Mouse (Mus musculus) B cell, adult 67 days (primary cell): ENCODE measurements around the gene Klhdc10. TPM values are rescaled to one million over a fixed set of nuclear protein-coding genes. Genes with fewer than 3 reads are reported as not detected.

Experiments
- total RNA-seq, 2 experiments: library from RNA; stranded (reverse); gene quantifications; 4 replicates each; pipeline ENCODE4 v1.2.4; 2023

Klhdc10 gene
- 10 to 100 TPM; 20.5 to 26.3 TPM for total RNA-seq

GRCm38 (mm10) chr6:30401308-30402015, at the start of gene Klhdc10:
Gene Klhdc10 (plus strand): TSS chr6:30401868.

GRCm38 (mm10) chr6:30390714-30391697, 10.7 kb upstream of the Klhdc10 start, which contains the start of gene Zc3hc1:
Gene Zc3hc1 (minus strand): TSS chr6:30391028.

Other genes with a start within 250 kb of the Klhdc10 start
- gene Ube2h, start 97.3 kb upstream of the Klhdc10 start, total RNA-seq = 100 to 1,000 TPM; 106 TPM
- 10 to 100 TPM; 26.7 to 37.1 TPM for gene Zc3hc1, start 10.8 kb upstream of the Klhdc10 start, total RNA-seq
- 10 to 100 TPM; 37.9 to 38.8 TPM for gene Tmem209, start 107.9 kb downstream of the Klhdc10 start, total RNA-seq
- 1 to 10 TPM in 1 of 2 experiments, under 1 TPM in 1; 0.65 to 1.4 TPM for gene Ssmem1, start 108.0 kb downstream of the Klhdc10 start, total RNA-seq
- gene Cpa2, start 139.7 kb downstream of the Klhdc10 start, total RNA-seq = not detected
- gene Cpa4, start 166.5 kb downstream of the Klhdc10 start, total RNA-seq = not detected
- not detected for gene Cpa5, start 209.1 kb downstream of the Klhdc10 start, total RNA-seq
- gene Cpa1, start 237.3 kb downstream of the Klhdc10 start, total RNA-seq = not detected